Mouse (Mus musculus) hindbrain, embryonic 14.5 days (tissue): ENCODE measurements around the gene Ptpro. TPM values are rescaled to one million over a fixed set of nuclear protein-coding genes. Genes with fewer than 3 reads are reported as not detected.

ENCODE experiments used
- ATAC-seq: fragments of 200-750 bp; cut with Nextera tagmentation; 2 replicates; pipeline ENCODE4 v1.8.0; 2017; ENCODE audit warnings: moderate number of reproducible peaks, mild to moderate bottlenecking, moderate TSS enrichment, moderate library complexity; ENCODE audit not compliant: low FRiP score
- DNase-seq: peaks from one replicate; pipeline ENCODE4 v3.0.0-alpha.2; 2015; ENCODE audit warnings: low spot score
- H3K27ac ChIP-seq: fragments of 300-500 bp; sonication (generic); 2 replicates; pipeline ENCODE4 v1.5.1; 2014; ENCODE audit warnings: mild to moderate bottlenecking, moderate library complexity
- H3K27me3 ChIP-seq: fragments of 300-500 bp; sonication (generic); 2 replicates; pipeline ENCODE4 v1.6.1; 2014; ENCODE audit warnings: mild to moderate bottlenecking, low read length, mixed read lengths; ENCODE audit not compliant: control insufficient read depth, insufficient read depth
- H3K36me3 ChIP-seq: fragments of 300-500 bp; sonication (generic); replicated peaks from 2 replicates; pipeline ENCODE4 v1.6.1; 2014; ENCODE audit not compliant: control insufficient read depth, insufficient read depth
- H3K4me1 ChIP-seq: fragments of 300-500 bp; sonication (generic); replicated peaks from 2 replicates; pipeline ENCODE4 v1.6.1; 2014; ENCODE audit warnings: antibody characterized with exemption, low read length, mixed read lengths; ENCODE audit not compliant: control insufficient read depth, insufficient read depth
- H3K4me2 ChIP-seq: fragments of 300-500 bp; sonication (generic); replicated peaks from 2 replicates; pipeline ENCODE4 v1.6.1; 2014; ENCODE audit warnings: mild to moderate bottlenecking, moderate library complexity
- H3K4me3 ChIP-seq: fragments of 300-500 bp; sonication (generic); replicated peaks from 2 replicates; pipeline ENCODE4 v1.5.1; 2014; ENCODE audit warnings: mild to moderate bottlenecking, low read length
- H3K9ac ChIP-seq: fragments of 300-500 bp; sonication (generic); 2 replicates; pipeline ENCODE4 v1.6.1; 2014
- H3K9me3 ChIP-seq: fragments of 300-500 bp; sonication (generic); 2 replicates; pipeline ENCODE4 v1.6.1; 2016; ENCODE audit warnings: low read length; ENCODE audit not compliant: control insufficient read depth
- WGBS: fragments of 180-500 bp; shearing (Covaris S2); extraction: QIAGEN DNeasy Blood & Tissue Kit; methylation state at CpG from one replicate; pipeline ENCODE4 v1.1.7; 2014; 5-methylcytosine and 5-hydroxymethylcytosine counted together
- polyA plus RNA-seq: library from polyadenylated mRNA; unstranded; fragments of >200 nt; fragmentation: Nextera tagmentation; extraction: Ambion mirVana; gene quantifications from 2 replicates; pipeline ENCODE4 v1.2.1, GENCODE M21; 2014

Ptpro gene
- polyA plus RNA-seq, 1 experiment from 2014 or later, result 54.6 TPM

GRCm38 (mm10) chr6:137253415-137253814, 1.3 kb downstream of the Ptpro start:
- Histone ChIP-seq H3K36me3 (no peaks in the 10 kb centered on the region), H3K4me3 (peak overlapping the region; percentile 61), H3K27ac (peak overlapping the region; percentile 92; the same call in 1 of the 2 replicates), H3K27me3 (no peaks in the 10 kb centered on the region), H3K9me3 (no peaks in the 10 kb centered on the region), H3K4me2 (peak overlapping the region; percentile 71), H3K4me1 (peaks cover 6% of the 10 kb centered on the region), H3K9ac (peak overlapping the region; percentile 81)
- DNase-seq (no peak), ATAC-seq (no peak)
- 4% methylated on average over 7 of the region's 7 CpGs for WGBS

GRCm38 (mm10) chr6:137261033-137261432, 8.9 kb downstream of the Ptpro start:
- no peaks in the 10 kb centered on the region for H3K9me3 ChIP-seq
- DNase-seq, result no peak
- H3K4me2 ChIP-seq, result no peak overlapping the region
- 100% methylated on average over 1 of the region's 1 CpGs for WGBS
- no peaks in the 10 kb centered on the region for H3K36me3 ChIP-seq
- no peak overlapping the region for H3K9ac ChIP-seq
- no peak for ATAC-seq
- H3K27ac ChIP-seq, result no peak overlapping the region
- H3K4me1 ChIP-seq, result 0 out of 2 replicates have a peak, but pooled peaks cover 8% of the 10 kb centered on the region
- no peak overlapping the region for H3K4me3 ChIP-seq
- H3K27me3 ChIP-seq, result no peaks in the 10 kb centered on the region

- peaks cover 11% of the 10 kb centered on the region; the same call in 1 of the 2 replicates for H3K4me1 ChIP-seq
- H3K9me3 ChIP-seq, result no peaks in the 10 kb centered on the region
- no peak overlapping the region for H3K4me2 ChIP-seq
- no peak for ATAC-seq
- no peak overlapping the region for H3K4me3 ChIP-seq
- no peaks in the 10 kb centered on the region for H3K36me3 ChIP-seq
- no peaks in the 10 kb centered on the region for H3K27me3 ChIP-seq
- DNase-seq, result no peak
- H3K27ac ChIP-seq, result no peak overlapping the region
- WGBS, result 21% methylated on average over 3 of the region's 3 CpGs
- H3K9ac ChIP-seq, result no peak overlapping the region
These were observed 10.0 kb downstream of the Ptpro start for GRCm38 (mm10) chr6:137262087-137262486.

- Histone ChIP-seq H3K36me3 (no peaks in the 10 kb centered on the region), H3K4me2 (0 out of 2 replicates have a peak overlapping the region, but pooled peaks have one; percentile 16), H3K4me1 (peaks cover 14% of the 10 kb centered on the region), H3K27ac (peak overlapping the region; percentile 59; the same call in 1 of the 2 replicates), H3K9me3 (no peaks in the 10 kb centered on the region), H3K4me3 (no peak overlapping the region), H3K27me3 (no peaks in the 10 kb centered on the region), H3K9ac (no peak overlapping the region)
- ATAC-seq (no peak), DNase-seq (no peak)
- WGBS, result 50% methylated on average over 8 of the region's 8 CpGs
These were observed 15.9 kb downstream of the Ptpro start for GRCm38 (mm10) chr6:137268019-137268418.

GRCm38 (mm10) chr6:137268592-137268991, 16.5 kb downstream of the Ptpro start:
- H3K4me2 ChIP-seq, result no peak overlapping the region
- WGBS, result 73% methylated on average over 10 of the region's 10 CpGs
- DNase-seq, result no peak
- H3K4me3 ChIP-seq, result no peak overlapping the region
- peaks cover 14% of the 10 kb centered on the region for H3K4me1 ChIP-seq
- no peak for ATAC-seq
- 0 out of 2 replicates have a peak overlapping the region, but pooled peaks have one; percentile 32 for H3K27ac ChIP-seq
- no peaks in the 10 kb centered on the region for H3K9me3 ChIP-seq
- H3K36me3 ChIP-seq, result no peaks in the 10 kb centered on the region
- H3K27me3 ChIP-seq, result no peaks in the 10 kb centered on the region
- no peak overlapping the region for H3K9ac ChIP-seq

GRCm38 (mm10) chr6:137272513-137272912, 20.4 kb downstream of the Ptpro start:
- 42% methylated on average over 8 of the region's 8 CpGs for WGBS
- Histone ChIP-seq H3K27ac (no peak overlapping the region), H3K4me3 (no peak overlapping the region), H3K9me3 (no peaks in the 10 kb centered on the region), H3K36me3 (no peaks in the 10 kb centered on the region), H3K4me1 (peaks cover 12% of the 10 kb centered on the region), H3K27me3 (no peaks in the 10 kb centered on the region), H3K9ac (no peak overlapping the region), H3K4me2 (no peak overlapping the region)
- no peak for DNase-seq
- ATAC-seq, result no peak

- H3K4me3 ChIP-seq, result no peak overlapping the region
- WGBS, result 17% methylated on average over 12 of the region's 12 CpGs
- H3K4me2 ChIP-seq, result no peak overlapping the region
- H3K4me1 ChIP-seq, result peaks cover 22% of the 10 kb centered on the region
- no peak overlapping the region for H3K9ac ChIP-seq
- no peaks in the 10 kb centered on the region for H3K9me3 ChIP-seq
- H3K27ac ChIP-seq, result 0 out of 2 replicates have a peak overlapping the region, but pooled peaks have one; percentile 1
- peak; percentile 58 for ATAC-seq
- H3K27me3 ChIP-seq, result no peaks in the 10 kb centered on the region
- H3K36me3 ChIP-seq, result no peaks in the 10 kb centered on the region
- DNase-seq, result no peak
These were observed 25.5 kb downstream of the Ptpro start for GRCm38 (mm10) chr6:137277587-137277994.

- Histone ChIP-seq H3K9ac (no peak overlapping the region), H3K27ac (no peak overlapping the region), H3K36me3 (no peaks in the 10 kb centered on the region), H3K4me3 (no peak overlapping the region), H3K4me1 (peaks cover 22% of the 10 kb centered on the region), H3K9me3 (no peaks in the 10 kb centered on the region), H3K27me3 (no peaks in the 10 kb centered on the region), H3K4me2 (no peak overlapping the region)
- WGBS, result 55% methylated on average over 7 of the region's 7 CpGs
- no peak for DNase-seq
- no peak for ATAC-seq
These were observed 27.5 kb downstream of the Ptpro start for GRCm38 (mm10) chr6:137279576-137279975.

GRCm38 (mm10) chr6:137281541-137282049, 29.5 kb downstream of the Ptpro start:
- ATAC-seq (peak; percentile 16; the same call in 1 of the 2 replicates), DNase-seq (no peak)
- peaks cover 22% of the 10 kb centered on the region for H3K4me1 ChIP-seq
- no peaks in the 10 kb centered on the region for H3K27me3 ChIP-seq
- 79% methylated on average over 6 of the region's 6 CpGs for WGBS
- H3K27ac ChIP-seq, result no peak overlapping the region
- H3K4me3 ChIP-seq, result no peak overlapping the region
- no peak overlapping the region for H3K4me2 ChIP-seq
- no peaks in the 10 kb centered on the region for H3K9me3 ChIP-seq
- no peaks in the 10 kb centered on the region for H3K36me3 ChIP-seq
- H3K9ac ChIP-seq, result no peak overlapping the region

GRCm38 (mm10) chr6:137282050-137282449, 29.9 kb downstream of the Ptpro start:
- H3K9me3 ChIP-seq, result no peaks in the 10 kb centered on the region
- DNase-seq (no peak), ATAC-seq (no peak)
- peaks cover 22% of the 10 kb centered on the region for H3K4me1 ChIP-seq
- H3K36me3 ChIP-seq, result no peaks in the 10 kb centered on the region
- 79% methylated on average over 7 of the region's 7 CpGs for WGBS
- no peaks in the 10 kb centered on the region for H3K27me3 ChIP-seq
- H3K9ac ChIP-seq, result no peak overlapping the region
- no peak overlapping the region for H3K4me2 ChIP-seq
- no peak overlapping the region for H3K4me3 ChIP-seq
- no peak overlapping the region for H3K27ac ChIP-seq
